In genomic region chr9:44043708-44044425, GRCm38 (mm10) we compare ENCODE assay signal across 8 mouse cellular contexts. TPM values are rescaled to one million over a fixed set of nuclear protein-coding genes. Genes with fewer than 3 reads are reported as not detected.
A peak's percentile ranks its signal among the peaks of the same experiment; 100 is the strongest.
DNase-seq lines count a peak whose midpoint lies in the region; ATAC-seq and TF ChIP-seq lines count a peak whose summit lies in the region.

No protein-coding gene starts in this region.

- H3K4me1 ChIP-seq in ES-E14 (ENCODE audit: control insufficient read depth in 2 of 2, insufficient read depth in 2 of 2, low read length in 2 of 2, poor library complexity in 1 of 2), result peaks cover 0 to 16% of the 10 kb centered on the region in 2 experiments; a peak in 2 of 4 replicates
- H3K4me1 ChIP-seq in forebrain, embryonic 10.5 days, result peaks cover 20% of the 10 kb centered on the region
- no peaks in the 10 kb centered on the region for H3K4me1 ChIP-seq in intestine, postnatal 0 days (replicated peaks; ENCODE audit: control insufficient read depth, insufficient read depth, low read length)
- H3K4me1 ChIP-seq in midbrain, embryonic 14.5 days (ENCODE audit: control insufficient read depth, insufficient read depth, low read length), result 0 out of 2 replicates have a peak, but pooled peaks cover 5% of the 10 kb centered on the region

- TF ChIP-seq CTCF in intestine, postnatal 0 days (IDR thresholded peaks at IDR 0.05; ENCODE audit: low read depth), result no peak

- WGBS in forebrain, embryonic 10.5 days, result 3% methylated on average over 23 of the region's 23 CpGs
- WGBS in intestine, postnatal 0 days, result 4% methylated on average over 23 of the region's 23 CpGs
- 3% methylated on average over 22 of the region's 23 CpGs for WGBS in midbrain, embryonic 14.5 days

- peak; percentile 96 for DNase-seq in kidney, adult 11 months
- no peak for DNase-seq in kidney, postnatal 25 days
- DNase-seq in ES-E14 (ENCODE audit: low read depth, low spot score), result no peak
- no peak for DNase-seq in forebrain, embryonic 10.5 days (ENCODE audit: extremely low spot score, low spot score)
- peak; percentile 20 for DNase-seq in midbrain, embryonic 14.5 days
- DNase-seq in frontal cortex, postnatal 14 days (ENCODE audit: low spot score in 2 of 2), result no peak
- no peak for DNase-seq in adrenal gland, adult 2 months

- H3K4me3 ChIP-seq in ES-E14 (ENCODE audit: insufficient read depth in 1 of 2, low read depth in 1 of 2, low read length in 2 of 2, poor library complexity in 1 of 2, severe bottlenecking in 1 of 2), result peak overlapping the region; percentile 57 to 71
- peak overlapping the region; percentile 49 for H3K4me3 ChIP-seq in forebrain, embryonic 10.5 days
- H3K4me3 ChIP-seq in intestine, postnatal 0 days (ENCODE audit: low read depth, low read length), result peak overlapping the region; percentile 20
- H3K4me3 ChIP-seq in midbrain, embryonic 14.5 days (replicated peaks; ENCODE audit: low read depth, low read length), result peak overlapping the region; percentile 30

- peaks cover 68% of the 10 kb centered on the region for H3K27me3 ChIP-seq in forebrain, embryonic 10.5 days (ENCODE audit: poor library complexity, severe bottlenecking)
- peaks cover 39% of the 10 kb centered on the region for H3K27me3 ChIP-seq in intestine, postnatal 0 days (replicated peaks; ENCODE audit: control insufficient read depth, insufficient read depth, low read length)
- H3K27me3 ChIP-seq in midbrain, embryonic 14.5 days (ENCODE audit: control insufficient read depth, insufficient read depth, low read length), result peaks cover 23% of the 10 kb centered on the region

- in situ Hi-C loops in ES-E14 (cut with MboI; ENCODE audit: low sequenced_read_pairs in 2 of 2, unreplicated experiment in 2 of 2), result no loop called here

- H3K4me2 ChIP-seq in intestine, postnatal 0 days (replicated peaks; ENCODE audit: low read depth), result peak overlapping the region; percentile 52
- H3K4me2 ChIP-seq in midbrain, embryonic 14.5 days (ENCODE audit: low read length), result peak overlapping the region; percentile 65

- ATAC-seq in intestine, postnatal 0 days, result no peak
- no peak for ATAC-seq in midbrain, embryonic 14.5 days (ENCODE audit: low FRiP score, low TSS enrichment)

- peaks cover 2% of the 10 kb centered on the region for H3K36me3 ChIP-seq in ES-E14 (ENCODE audit: control insufficient read depth, insufficient read depth, low read length, poor library complexity, severe bottlenecking)
- no peaks in the 10 kb centered on the region for H3K36me3 ChIP-seq in forebrain, embryonic 10.5 days (replicated peaks)
- H3K36me3 ChIP-seq in intestine, postnatal 0 days (ENCODE audit: control insufficient read depth, insufficient read depth), result no peaks in the 10 kb centered on the region
- H3K36me3 ChIP-seq in midbrain, embryonic 14.5 days (ENCODE audit: control insufficient read depth, insufficient read depth, low read length), result no peaks in the 10 kb centered on the region

- H3K9me3 ChIP-seq in ES-E14 (ENCODE audit: control insufficient read depth, insufficient read depth, low read depth, low read length), result no peaks in the 10 kb centered on the region
- no peaks in the 10 kb centered on the region for H3K9me3 ChIP-seq in forebrain, embryonic 10.5 days
- no peaks in the 10 kb centered on the region for H3K9me3 ChIP-seq in intestine, postnatal 0 days (ENCODE audit: control insufficient read depth)
- no peaks in the 10 kb centered on the region for H3K9me3 ChIP-seq in midbrain, embryonic 14.5 days (ENCODE audit: control insufficient read depth, low read length)

- H3K27ac ChIP-seq in ES-E14 (ENCODE audit: insufficient read depth, low read depth, low read length, poor library complexity, severe bottlenecking), result no peak overlapping the region
- no peak overlapping the region for H3K27ac ChIP-seq in forebrain, embryonic 10.5 days
- no peak overlapping the region for H3K27ac ChIP-seq in intestine, postnatal 0 days (ENCODE audit: low read depth, low read length)
- H3K27ac ChIP-seq in midbrain, embryonic 14.5 days (replicated peaks; ENCODE audit: low read depth, low read length), result no peak overlapping the region

- peak overlapping the region; percentile 42; the same call in 1 of the 2 replicates for H3K9ac ChIP-seq in ES-E14 (ENCODE audit: insufficient read depth, low read depth, low read length, poor library complexity, severe bottlenecking)
- H3K9ac ChIP-seq in intestine, postnatal 0 days (ENCODE audit: low read depth, low read length), result no peak overlapping the region
- peak overlapping the region; percentile 3; the same call in 1 of the 2 replicates for H3K9ac ChIP-seq in midbrain, embryonic 14.5 days (replicated peaks; ENCODE audit: low read length)

TF ChIP-seq in ES-E14, 5 proteins besides CTCF, POLR2A, EP300 and RAD21:
- TF ChIP-seq HCFC1 (IDR thresholded peaks at IDR 0.05; ENCODE audit: borderline replicate concordance, insufficient read depth, low read length), result no peak
- TF ChIP-seq ZNF384 (IDR thresholded peaks at IDR 0.05; ENCODE audit: low read depth, low read length), result no peak
- TF ChIP-seq MAFK (IDR thresholded peaks at IDR 0.05; ENCODE audit: insufficient read depth, low read depth, low read length), result no peak
- TF ChIP-seq CHD2 (IDR thresholded peaks at IDR 0.05; ENCODE audit: low read depth, low read length), result no peak
- TF ChIP-seq ZC3H11A (IDR thresholded peaks at IDR 0.05; ENCODE audit: borderline replicate concordance, low read depth, low read length), result no peak

RNA-seq across cellular contexts. Expression of gene Thy1, which starts 0.7 kb away (rescaled TPM):
- 10.2 and 15.8 TPM in 2 replicates for total RNA-seq in ES-E14 (2012; rRNA removed)
- not detected in 2 replicates for polyA plus RNA-seq in forebrain, embryonic 10.5 days (2016; fragmentation: Nextera tagmentation; extraction: Ambion mirVana)
- 4.6 and 4.9 TPM in 2 replicates for polyA plus RNA-seq in intestine, postnatal 0 days (2015; fragmentation: Nextera tagmentation; extraction: Ambion mirVana)
- polyA plus RNA-seq in midbrain, embryonic 14.5 days (2014; fragmentation: Nextera tagmentation; extraction: Ambion mirVana), result 1.6 and 1.8 TPM in 2 replicates
- 10 to 100 TPM; 46.9 to 49.6 TPM for total RNA-seq in adrenal gland, adult 2 months (2021)
- polyA plus RNA-seq in adrenal gland, adult 2 months (2012; rRNA removed), result 25.0 and 26.5 TPM in 2 replicates

RNA-seq across cellular contexts. Expression of gene Usp2, which starts 23.0 kb away (rescaled TPM):
- total RNA-seq in ES-E14 (2012; rRNA removed), result 3.9 and 4.0 TPM in 2 replicates
- 12.7 and 12.9 TPM in 2 replicates for polyA plus RNA-seq in forebrain, embryonic 10.5 days (2016; fragmentation: Nextera tagmentation; extraction: Ambion mirVana)
- polyA plus RNA-seq in intestine, postnatal 0 days (2015; fragmentation: Nextera tagmentation; extraction: Ambion mirVana), result 9.7 and 10.4 TPM in 2 replicates
- polyA plus RNA-seq in midbrain, embryonic 14.5 days (2014; fragmentation: Nextera tagmentation; extraction: Ambion mirVana), result 6.6 and 9.4 TPM in 2 replicates
- total RNA-seq in adrenal gland, adult 2 months (2021), result 10 to 100 TPM; 33.7 to 60.9 TPM
- polyA plus RNA-seq in adrenal gland, adult 2 months (2012; rRNA removed), result 10.9 and 15.2 TPM in 2 replicates

RNA-seq across cellular contexts. Expression of gene Mfrp, which starts 57.7 kb away (rescaled TPM):
- 0.09 and 0.11 TPM in 2 replicates for total RNA-seq in ES-E14 (2012; rRNA removed)
- 0.15 and 0.26 TPM in 2 replicates for polyA plus RNA-seq in forebrain, embryonic 10.5 days (2016; fragmentation: Nextera tagmentation; extraction: Ambion mirVana)
- polyA plus RNA-seq in intestine, postnatal 0 days (2015; fragmentation: Nextera tagmentation; extraction: Ambion mirVana), result 0.05 TPM in 1 of 2 replicates, not detected in the other
- 0.09 and 0.11 TPM in 2 replicates for polyA plus RNA-seq in midbrain, embryonic 14.5 days (2014; fragmentation: Nextera tagmentation; extraction: Ambion mirVana)
- total RNA-seq in adrenal gland, adult 2 months (2021), result under 1 TPM in 1 of 2 experiments, not detected in 1; 0.10 TPM
- polyA plus RNA-seq in adrenal gland, adult 2 months (2012; rRNA removed), result 0.40 TPM in 1 of 2 replicates, not detected in the other

Comparison
In these comparisons a context has a peak if more than half of its experiments do, and no peak if none do; other contexts are left out.
1. DNase-seq: peak in kidney, adult 11 months (single experiment) and midbrain, embryonic 14.5 days (single experiment); none in kidney, postnatal 25 days (0 of 2), ES-E14 (single experiment), forebrain, embryonic 10.5 days (single experiment), frontal cortex, postnatal 14 days (0 of 2) and adrenal gland, adult 2 months (single experiment).
2. Peak in every context shown above with its lines, with median percentiles within 50 percentile points of each other: H3K4me3 ChIP-seq.